Mouse (Mus musculus) megakaryocyte, adult 5-6 weeks (primary cell): ENCODE results near the gene Gm6525. TPM values are rescaled to one million over a fixed set of nuclear protein-coding genes. Genes with fewer than 3 reads are reported as not detected.
A peak's percentile ranks its signal among the peaks of the same experiment; 100 is the strongest.

Experiments
- ATAC-seq: 2 replicates; pipeline ENCODE4 v1.8.0; 2016; ENCODE audit warnings: mild to moderate bottlenecking, inconsistent platforms; ENCODE audit not compliant: poor library complexity, severe bottlenecking
- total RNA-seq, 2 experiments: library from RNA; stranded (forward) in 1 of 2; stranded (reverse) in 1 of 2; fragments of 153-499, 151-499 nt in 1 of 2; fragments of 221-1000, 200-1000 nt in 1 of 2; gene quantifications; 2 replicates each; pipeline versions ENCODE4 v1.2.3 to v1.2.4; 2015 to 2017

Gm6525 gene
- total RNA-seq (2015) (0.27 TPM in 1 of 2 replicates, not detected in the other), total RNA-seq (2017) (not detected in 2 replicates)

DNA sequence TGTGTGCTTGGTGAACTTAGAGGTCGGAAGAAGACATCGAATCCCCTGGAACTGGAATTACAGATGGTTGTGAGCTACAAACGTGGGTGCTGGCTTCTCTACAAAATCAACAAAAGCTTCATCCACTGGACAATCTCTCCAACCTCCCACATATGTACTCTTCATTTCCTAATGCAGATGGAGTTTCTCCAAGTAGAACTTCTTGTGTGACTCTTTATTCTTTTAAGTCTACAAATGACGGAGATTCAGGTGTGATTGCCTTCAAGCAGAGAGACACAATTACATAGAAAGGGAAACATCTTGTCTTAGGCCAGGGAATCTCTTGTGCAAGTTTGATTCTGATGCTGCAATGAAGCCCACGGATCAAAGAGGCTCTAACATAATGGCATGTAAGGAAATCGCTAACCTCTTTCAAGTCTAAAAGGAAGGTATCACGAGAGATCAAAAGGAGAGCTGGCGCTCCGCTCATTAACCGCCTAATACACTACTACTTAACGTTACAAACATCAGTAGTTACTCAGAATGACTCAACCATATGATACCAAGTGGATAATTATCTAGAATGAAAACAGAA, at the start of gene Gm6525:
Gene Gm6525, plus strand, starts transcription at position 524 of the 574 bp plus-strand sequence.
- ATAC-seq, result no peak

DNA sequence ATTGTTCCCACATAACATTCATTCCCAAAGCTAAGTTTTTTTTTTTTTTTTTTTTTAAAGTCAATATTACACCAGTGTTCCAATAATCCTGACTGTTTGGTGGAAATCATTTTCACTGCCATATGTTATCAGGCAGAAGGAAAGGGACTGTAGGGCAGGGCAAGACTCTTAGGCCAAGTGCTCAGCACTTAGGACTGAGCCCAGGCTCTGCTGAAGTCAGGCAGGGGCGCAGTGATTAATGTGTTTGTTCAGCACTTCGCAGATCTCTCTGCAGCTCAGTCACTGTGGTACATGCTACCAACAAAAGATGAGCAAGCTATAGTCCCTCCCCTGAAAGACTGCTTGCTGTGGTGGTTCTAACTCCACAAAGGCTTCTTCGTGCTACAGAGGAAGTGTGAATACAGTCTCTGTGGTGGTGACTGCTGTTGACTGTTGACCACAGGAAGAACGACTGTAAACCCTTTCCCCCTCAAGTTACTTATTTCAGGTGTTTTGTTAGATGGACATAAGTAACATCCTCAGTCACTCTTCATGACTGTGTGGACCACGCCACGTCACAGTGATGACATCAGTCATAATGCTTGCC, 48.1 kb upstream of the Gm6525 start:
- ATAC-seq, result peak; percentile 73

DNA sequence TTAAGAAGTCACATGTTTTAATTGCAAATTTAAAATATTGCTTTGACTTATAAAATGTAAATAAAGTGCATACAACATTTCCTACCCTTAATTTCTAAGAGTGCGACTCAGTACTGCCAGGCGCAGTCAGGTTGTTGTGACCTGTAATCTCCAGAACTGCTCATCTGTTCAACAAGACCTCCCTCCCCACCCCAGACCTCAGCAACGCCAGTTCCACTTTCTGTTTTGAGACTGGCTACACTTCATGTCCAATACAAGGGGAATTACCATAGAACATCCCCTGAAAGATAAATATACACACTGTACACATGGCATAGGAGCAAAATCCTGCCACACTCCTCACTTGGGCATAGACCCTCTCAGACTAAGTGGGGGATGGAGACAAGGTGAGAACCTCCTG, 47.2 kb upstream of the Gm6525 start:
- no peak for ATAC-seq

DNA sequence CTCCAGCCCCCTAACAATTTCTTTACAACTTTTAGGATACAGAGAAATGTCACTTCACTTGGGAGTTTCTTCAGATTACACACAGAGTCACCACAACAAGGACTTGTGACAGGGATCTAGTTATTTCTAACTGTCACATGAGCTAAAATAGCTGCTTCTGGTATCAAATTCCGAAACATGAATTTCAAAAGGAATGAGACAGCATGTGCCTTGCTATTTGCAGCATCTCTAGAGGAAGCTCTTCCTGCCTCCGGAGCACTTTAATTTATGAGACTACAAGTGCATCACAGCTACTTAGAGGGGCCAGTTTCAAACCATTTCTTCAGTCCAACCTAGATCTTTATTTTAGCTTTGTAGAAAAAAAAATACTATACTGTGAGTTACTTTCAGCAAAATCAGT, 46.5 kb upstream of the Gm6525 start:
- ATAC-seq, result no peak

DNA sequence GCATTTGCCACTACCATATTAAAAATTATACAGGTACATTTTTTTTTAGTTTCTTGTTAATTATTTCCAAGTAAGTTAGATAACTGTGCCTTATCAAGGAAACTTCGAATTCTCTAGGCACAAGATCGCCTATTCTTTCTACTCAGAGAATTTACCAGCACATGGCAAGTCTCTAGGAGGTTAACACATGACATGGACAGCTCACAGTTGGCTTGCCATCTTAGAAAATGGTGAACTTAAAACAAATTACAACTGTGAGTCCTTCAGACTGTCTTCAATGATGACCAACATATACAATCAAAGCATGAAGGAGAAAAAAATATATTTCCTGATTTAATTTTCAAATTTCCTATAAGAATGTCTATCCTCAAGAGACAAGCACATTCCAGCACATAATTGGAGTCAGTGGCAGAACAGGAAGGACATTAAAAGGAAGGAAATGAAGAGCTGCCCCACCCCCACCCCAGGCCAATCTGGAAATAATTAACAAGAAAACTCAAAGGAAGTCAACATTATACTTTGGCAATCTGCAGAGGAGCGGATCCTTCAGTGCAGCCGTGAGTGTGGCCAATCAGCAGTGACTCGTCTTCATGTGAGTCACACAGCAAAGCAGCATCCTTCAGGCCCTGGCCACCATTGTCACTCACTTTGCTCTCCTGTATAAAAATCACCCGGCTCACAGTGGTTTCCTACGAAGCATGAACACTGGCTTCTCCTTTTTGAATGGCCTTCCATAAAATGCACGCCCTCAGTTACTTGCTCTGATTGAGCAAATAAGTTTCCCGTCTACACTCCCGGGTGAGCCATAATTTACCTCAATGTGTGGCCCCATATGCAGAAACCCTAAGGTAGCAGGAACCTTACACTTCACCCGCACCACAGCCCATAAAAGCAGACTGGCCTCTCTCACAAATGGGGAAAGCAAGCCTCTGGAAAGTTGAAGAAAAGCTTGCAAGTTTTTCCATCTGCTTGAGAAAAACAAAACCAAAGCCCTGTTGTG, 44.7 kb upstream of the Gm6525 start:
- peak; percentile 57 for ATAC-seq

DNA sequence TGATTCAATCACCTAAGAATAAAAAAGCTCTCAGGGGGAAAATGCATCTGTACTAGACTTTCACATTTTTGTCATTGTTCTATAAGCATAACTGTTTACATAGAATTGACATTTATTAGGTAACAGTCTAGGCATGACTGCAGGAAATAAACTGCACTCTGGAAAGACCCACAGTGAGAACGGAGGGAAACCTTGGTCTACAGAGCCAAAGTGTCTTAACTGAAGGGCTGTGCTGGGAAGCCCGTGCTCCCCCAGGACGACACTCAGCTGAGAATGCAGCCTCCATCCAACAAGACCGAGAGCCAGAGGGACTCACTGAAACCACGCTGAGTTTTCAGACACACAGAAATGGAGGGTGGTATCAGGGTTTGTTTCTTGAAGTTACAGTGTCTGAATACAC, 43.1 kb upstream of the Gm6525 start:
- no peak for ATAC-seq

DNA sequence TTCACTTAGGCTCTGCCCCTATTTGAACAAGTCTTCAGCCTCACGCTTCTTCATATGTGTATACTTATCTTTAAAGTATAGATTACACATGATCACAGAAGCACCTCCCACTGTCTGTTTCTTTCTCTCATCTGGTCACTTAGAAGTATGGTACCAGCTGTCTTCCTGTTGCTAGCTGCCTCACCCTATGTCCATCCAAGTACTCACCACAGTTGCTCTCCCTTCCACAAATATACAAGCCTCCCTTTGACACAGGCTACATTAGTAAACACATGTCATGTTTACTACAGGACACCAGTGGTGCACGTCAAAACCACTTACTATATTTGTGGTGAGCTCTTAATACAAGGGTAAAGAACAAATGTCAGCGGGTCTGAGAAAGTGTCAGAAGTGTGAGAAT, 42.5 kb upstream of the Gm6525 start:
- no peak for ATAC-seq

DNA sequence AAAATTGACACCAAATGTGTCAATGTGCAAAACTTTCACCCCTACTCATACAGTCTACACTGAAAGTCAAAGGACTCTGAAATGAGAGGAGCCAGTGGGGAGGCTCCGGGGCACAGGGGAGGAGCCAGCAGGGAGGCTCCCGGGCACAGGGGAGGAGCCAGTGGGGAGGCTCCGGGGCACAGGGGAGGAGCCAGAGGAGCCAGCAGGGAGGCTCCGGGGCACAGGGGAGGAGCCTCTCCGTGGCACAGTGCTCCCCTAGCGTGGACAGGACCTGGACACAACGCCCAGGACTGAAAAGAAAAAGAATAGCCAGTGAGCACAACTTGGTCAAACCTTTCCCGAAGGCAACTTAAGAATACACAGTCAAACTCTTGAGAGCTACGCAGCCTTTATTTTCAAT, 38.5 kb upstream of the Gm6525 start:
- ATAC-seq, result peak; percentile 100

DNA sequence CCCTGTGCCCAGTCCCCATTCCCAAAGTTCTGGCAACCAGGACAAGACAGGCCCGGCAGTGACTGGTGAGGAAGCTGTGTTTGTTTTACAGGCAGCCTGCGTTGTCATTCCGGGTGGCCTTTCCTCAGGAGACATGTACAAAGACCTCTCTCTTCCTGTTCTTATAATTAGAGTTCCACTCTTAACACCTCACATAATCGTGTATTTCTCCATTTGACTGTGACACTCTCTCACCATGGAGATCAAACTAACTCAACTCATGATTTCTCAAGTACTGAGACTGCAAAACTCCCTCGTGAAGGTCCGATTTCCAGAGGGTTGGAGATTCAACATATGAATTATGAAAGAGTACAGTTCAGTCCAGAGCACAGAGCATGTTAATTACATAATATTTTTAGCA, 38.0 kb upstream of the Gm6525 start:
- ATAC-seq, result no peak

DNA sequence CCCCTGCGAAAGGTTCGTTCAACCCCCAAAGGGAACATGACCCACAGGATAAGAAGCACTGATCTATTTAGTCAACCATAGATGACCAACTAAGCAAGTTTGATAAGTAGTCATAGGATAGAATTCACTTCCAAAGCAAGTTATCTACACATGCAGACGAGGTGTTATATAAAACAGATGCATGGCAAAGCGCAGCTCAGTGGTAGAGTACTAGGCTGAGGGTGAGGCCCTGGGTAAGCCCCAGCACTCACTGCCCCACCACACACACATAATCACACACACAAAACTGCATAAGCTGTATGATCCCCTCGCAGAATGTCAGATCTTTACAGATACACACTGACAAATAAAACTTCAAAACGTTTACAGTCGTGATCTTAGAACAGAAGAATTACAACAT, 37.4 kb upstream of the Gm6525 start:
- no peak for ATAC-seq

DNA sequence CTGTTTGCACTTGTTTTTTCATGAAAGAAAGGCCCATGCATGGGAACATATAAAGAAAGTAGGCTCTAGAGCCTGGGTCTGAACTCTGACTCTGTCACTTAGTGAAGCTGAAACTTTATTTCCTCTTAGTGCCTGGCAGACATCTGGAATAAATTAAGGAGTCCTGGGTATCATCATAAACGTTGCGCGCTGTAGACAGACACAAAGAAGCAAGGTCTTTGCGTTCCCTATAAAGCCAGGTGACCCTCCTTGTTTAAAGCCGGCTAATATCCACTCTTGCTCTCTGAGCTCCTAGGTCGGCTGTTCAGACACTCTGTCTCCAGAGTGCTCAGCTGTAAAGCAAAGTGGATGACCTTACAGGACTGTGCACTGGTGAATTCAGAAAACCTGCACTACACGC, 33.0 kb upstream of the Gm6525 start:
- no peak for ATAC-seq

DNA sequence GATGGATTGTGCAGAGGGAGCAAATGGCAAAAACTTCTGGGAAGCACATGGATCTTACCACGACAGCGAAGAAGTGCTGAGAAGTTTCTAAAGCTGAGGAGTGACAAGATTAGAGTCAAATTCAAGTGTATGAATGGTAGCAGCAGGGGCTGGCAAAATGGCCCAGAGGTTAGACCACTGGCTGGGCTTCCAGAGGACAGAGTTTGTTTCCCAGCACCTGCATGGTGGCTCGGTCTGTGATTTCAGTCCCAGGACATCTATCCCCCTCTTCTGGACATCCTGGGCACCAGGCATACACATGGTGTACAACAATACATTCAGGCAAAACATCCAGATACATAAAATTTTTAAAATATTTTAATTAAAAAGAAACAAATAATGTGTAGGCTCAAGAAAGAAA, 24.1 kb upstream of the Gm6525 start:
- no peak for ATAC-seq

DNA sequence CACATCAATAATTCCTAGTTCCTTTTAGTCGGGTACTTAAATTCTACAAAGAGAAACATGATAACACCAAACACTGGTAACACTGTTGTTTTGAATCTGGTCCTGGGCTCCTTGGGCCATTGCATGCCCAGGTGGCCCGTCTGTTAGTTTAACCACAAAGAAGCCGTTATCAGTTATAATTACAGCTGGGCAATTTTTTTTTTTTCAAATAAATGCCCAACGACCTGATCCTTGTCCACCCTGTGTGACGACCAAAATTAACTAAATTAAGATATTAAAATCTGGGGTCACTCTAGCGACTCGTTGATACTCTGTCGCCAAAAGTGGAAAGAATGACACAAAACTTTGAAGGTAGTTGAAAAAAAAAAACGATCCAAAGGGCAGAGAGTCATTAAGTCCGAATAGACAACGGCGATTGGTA, 19.2 kb upstream of the Gm6525 start:
- no peak for ATAC-seq

DNA sequence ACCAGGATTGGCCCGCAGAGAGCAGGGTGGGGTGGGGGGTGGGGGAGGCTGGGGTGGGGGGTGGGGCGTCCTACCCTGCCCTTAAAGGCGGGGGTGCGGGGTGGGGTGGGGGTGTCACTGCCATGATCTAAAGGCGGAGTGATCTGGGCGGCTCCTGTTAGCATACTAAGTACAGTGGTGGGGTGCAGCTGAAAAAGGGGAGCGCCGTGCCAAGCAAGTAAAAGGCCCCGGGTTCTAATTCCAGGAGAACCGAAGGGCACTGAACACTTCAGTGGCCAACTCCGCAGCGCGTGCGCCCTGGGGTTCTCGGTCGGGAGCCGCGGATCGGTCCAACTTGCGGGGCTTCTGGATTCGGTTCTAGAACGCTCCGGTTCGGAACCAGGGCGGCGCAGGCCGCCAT, 18.8 kb upstream of the Gm6525 start:
- ATAC-seq, result no peak

DNA sequence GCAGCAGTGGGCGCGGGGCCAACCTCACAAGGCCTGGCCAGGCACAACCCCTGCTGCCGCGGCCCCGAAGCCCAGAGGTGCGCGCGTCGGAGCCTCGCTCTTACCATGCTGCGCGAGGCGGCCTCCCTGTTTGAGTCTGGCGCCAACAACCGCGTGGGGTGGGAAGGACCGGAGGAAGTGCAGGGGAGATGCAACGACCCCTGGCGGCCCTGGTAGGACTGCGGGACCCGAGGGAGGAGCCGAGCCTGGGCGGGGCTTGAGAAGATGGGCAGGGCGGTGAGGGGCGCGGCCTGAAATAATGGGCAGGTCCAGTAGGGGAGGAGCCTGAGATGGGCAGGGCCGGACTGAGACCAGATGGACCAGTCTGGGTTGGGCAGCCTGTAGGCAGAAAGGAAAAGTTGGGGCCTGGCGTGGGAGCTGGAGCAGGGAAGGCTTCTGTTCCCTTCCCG, 18.3 kb upstream of the Gm6525 start, which contains the start of gene Mnd1:
Gene Mnd1, minus strand, starts transcription at position 229 of the 449 bp plus-strand sequence.
- peak; percentile 100 for ATAC-seq

DNA sequence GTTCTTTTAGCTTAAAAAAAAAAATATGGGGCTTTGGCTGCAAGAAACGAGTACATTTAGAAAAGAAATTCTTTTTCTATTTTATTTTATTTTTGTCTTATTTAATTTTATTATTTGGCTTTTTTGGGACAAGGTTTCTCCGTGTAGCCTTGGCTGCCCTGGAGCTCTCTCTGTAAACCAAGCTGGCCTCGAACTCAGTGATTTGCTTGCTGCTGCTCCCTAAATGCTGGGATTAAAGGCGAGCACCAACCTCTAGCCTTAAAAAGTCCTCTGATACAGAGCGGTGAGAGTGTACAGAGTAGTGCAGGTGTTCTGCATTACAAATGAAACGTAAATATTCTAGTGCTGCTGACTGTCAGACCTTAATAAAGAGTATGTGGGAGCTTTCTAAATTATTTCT, 17.8 kb upstream of the Gm6525 start:
- no peak for ATAC-seq

DNA sequence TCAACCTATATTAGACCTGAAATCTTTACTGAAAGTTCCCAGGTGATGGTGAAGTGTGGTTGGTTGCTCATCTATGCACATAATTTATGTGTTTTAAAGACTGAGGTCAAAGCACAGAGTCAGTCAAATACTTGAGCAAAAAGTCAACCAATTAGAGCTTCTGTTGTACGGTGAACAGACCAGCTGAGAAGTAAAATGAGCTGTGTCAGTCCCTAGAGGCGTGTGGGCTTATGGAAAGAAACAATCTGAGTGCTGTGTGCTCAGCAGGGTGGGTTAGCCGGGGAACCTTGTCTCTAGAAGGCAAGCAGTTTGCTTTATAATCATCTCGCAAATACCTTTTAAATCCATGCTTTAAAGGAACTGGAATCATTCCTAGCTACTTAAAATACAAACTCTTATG, 16.9 kb upstream of the Gm6525 start:
- no peak for ATAC-seq

DNA sequence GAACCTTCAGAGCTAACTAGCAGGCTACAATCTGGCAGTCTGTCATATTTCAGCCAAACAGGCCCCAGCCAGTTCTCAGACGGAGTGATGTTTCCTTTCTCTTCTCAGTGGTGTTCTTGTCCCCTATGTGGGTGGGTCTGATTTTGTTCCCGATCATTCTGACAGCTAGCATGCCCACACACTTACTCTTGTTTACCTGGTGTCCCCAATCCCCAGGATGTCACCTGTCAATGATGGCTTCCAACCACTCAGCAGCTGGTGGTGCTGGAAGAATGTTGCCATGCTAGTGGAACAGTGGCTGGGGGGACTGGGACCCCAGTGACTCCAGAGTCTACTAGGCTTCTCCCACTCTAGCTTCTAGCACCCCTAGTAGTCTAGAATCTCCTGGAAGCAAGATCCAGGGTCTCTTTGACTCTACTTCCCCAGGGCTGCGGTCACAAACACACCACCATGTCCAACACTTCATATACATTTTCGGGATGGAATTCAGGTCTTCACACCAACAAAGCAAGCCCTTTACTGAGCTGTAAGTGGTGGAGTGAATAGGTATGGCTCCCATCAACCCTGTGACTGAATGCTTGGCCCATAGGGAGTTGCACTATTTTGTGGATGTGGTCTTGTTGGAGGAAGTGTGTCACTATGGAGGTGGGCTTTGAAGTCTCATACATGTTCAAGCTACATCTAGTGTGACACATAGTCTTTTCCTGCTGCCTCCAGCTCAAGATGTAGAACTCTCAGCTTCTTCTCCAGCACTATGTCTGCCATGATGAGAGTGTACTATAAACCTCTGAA, 16.1 kb upstream of the Gm6525 start:
- ATAC-seq, result no peak

DNA sequence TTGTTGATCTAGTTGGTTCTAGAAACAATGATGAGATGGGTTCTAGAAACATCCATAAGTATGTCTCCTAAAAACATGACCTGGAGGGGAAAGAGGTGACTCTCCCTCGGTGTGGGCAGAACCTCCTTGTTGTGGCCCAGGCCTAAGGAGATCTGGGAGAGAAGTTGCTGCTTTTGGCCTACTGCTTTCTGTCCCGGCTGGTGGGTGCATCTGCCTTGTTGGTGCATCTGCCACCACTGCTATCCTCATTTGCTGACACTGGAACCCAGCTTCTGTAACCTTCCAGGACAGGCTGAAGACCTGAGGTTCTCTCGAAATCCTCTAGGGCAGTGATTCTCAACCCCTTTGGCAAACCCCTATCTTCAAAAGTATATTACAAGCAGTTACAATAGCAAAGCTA, 8.5 kb upstream of the Gm6525 start:
- ATAC-seq, result no peak

DNA sequence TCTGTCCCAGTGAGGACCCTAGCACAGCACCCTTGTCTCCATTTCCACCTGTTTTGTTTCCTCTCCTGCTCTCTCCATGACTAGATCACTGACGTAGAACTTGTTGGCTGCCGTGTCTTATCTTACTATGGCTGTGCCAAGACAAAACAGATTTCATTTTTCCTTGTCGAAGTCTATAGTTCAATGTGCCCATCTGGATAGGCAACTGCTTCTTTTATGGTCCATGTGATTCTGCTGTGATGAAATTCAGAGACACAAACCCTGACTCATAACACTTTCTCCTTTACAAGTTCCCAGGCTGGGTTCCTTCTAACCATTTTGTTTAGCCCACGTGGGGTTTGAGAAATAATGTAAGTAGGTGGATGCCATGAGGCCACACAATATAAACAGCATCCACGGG, 7.8 kb upstream of the Gm6525 start:
- ATAC-seq, result no peak

DNA sequence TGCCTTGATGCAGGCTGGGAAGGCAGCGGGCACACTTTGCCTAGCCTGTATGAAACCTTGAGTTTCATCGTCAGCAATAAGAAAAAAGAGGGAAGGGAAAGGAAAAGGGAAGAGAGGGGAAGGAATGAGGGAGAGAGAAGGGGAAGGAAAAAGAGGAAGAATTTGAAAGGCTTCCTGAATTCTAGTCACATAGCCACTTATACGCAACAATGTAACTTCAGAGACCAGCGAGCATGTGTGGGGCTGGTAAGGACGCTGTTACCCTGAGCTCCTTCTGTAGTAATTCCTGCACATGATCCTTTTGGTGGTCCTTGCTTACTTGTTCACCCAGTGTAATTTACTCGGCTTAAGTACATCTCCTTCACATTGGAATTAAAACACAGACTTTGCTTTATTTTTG, 5.0 kb upstream of the Gm6525 start:
- peak; percentile 57 for ATAC-seq
